Mouse (Mus musculus): Measurements from ENCODE around the gene Fam78a.

DNA sequence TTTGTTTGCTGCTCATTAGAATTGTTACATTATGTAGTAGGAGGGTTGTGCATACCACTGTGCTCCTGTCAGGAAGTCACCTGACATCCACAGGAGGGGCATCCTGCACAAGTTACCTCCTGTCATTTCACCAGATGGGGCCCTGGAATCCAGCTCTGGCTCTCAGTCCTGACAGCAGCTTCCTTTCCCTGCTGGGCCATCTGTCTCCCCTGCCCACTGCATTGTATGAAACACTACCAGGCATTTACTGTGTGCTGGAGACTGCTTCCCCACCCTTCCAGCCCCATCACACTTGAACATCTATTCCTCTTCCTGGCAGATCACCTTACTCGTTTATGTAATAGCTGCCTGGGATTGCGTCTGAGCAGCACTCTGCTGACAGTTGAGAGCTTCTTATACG, 55.0 kb downstream of the Fam78a start:
- TF ChIP-seq CTCF (conservative IDR thresholded peaks at IDR 0.05 in 1 of 2, IDR thresholded peaks at IDR 0.05 in 1 of 2; ENCODE audit: low read depth in 2 of 2, low read length in 2 of 2), result no peak
- TF ChIP-seq KAT2A (IDR thresholded peaks at IDR 0.05; ENCODE audit: insufficient replicate concordance, low read length), result no peak
- no peak for TF ChIP-seq ZNF384 (IDR thresholded peaks at IDR 0.05; ENCODE audit: low read depth, low read length)
- TF ChIP-seq E2F4 (IDR thresholded peaks at IDR 0.05; ENCODE audit: insufficient replicate concordance, low read depth, low read length), result no peak
